In the genomic region with DNA sequence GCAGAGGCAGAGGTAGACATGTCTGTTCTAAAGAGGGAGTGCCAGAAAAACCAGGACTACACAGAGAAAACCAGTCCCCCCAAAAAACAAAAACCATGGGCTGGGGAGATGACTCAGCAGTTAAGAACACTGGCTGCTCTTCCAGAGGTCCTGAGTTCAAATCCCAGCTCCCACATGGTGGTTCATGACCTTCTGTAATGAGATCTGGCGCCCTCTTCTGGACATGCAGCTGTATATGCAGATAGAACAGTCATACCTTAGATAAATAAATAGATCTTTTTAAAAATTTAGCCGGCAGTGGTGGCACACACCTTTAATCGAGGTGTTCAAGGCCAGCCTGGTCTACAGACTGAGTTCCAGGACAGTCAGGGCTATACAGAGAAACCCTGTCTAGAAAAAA, we compare ENCODE assay signal across 8 mouse cellular contexts. TPM values are rescaled to one million over a fixed set of nuclear protein-coding genes. Genes with fewer than 3 reads are reported as not detected.
A peak's percentile ranks its signal among the peaks of the same experiment; 100 is the strongest.
DNase-seq lines count a peak whose midpoint lies in the region; ATAC-seq lines count a peak whose summit lies in the region.

No protein-coding gene starts in this region.

- H3K27me3 ChIP-seq in kidney, embryonic 16.5 days (ENCODE audit: insufficient read depth, low read length), result no peaks in the 10 kb centered on the region

- no peaks in the 10 kb centered on the region for H3K4me1 ChIP-seq in kidney, embryonic 16.5 days (ENCODE audit: insufficient read depth, low read length)

- WGBS in kidney, embryonic 16.5 days, result 80% methylated on average over 3 of the region's 3 CpGs

- ATAC-seq in kidney, embryonic 16.5 days (ENCODE audit: low FRiP score, low TSS enrichment), result no peak

- peak; percentile 24 for DNase-seq in adrenal gland, postnatal 10 days
- DNase-seq in adrenal gland, postnatal 4 days (ENCODE audit: low spot score in 2 of 2), result no peak
- DNase-seq in kidney, postnatal 4 days, result peak; percentile 23 to 38
- peak; percentile 44 for DNase-seq in T-cell, adult 2 months (ENCODE audit: low spot score)
- DNase-seq in spleen, postnatal 4 days (ENCODE audit: low spot score in 2 of 2), result peak; percentile 49 to 83
- no peak for DNase-seq in gastrocnemius, postnatal 25 days
- DNase-seq in kidney, adult 8-10 months, result no peak

- H3K4me3 ChIP-seq in kidney, embryonic 16.5 days (ENCODE audit: low read length), result no peak overlapping the region

- no peak overlapping the region for H3K27ac ChIP-seq in kidney, embryonic 16.5 days (ENCODE audit: low read length)

- H3K4me2 ChIP-seq in kidney, embryonic 16.5 days (replicated peaks; ENCODE audit: low read depth, low read length), result no peak overlapping the region

- no peaks in the 10 kb centered on the region for H3K9me3 ChIP-seq in kidney, embryonic 16.5 days (ENCODE audit: low read length)

- H3K9ac ChIP-seq in kidney, embryonic 16.5 days (replicated peaks; ENCODE audit: low read length), result no peak overlapping the region

- no peaks in the 10 kb centered on the region for H3K36me3 ChIP-seq in kidney, embryonic 16.5 days (ENCODE audit: insufficient read depth, low read length)

RNA-seq across cellular contexts. Expression of gene Bptf, which starts 6.7 kb away (rescaled TPM):
- 10 to 100 TPM; 33.6 to 42.5 TPM for total RNA-seq in adrenal gland, postnatal 10 days (2021)
- total RNA-seq in adrenal gland, postnatal 4 days (2021), result 10 to 100 TPM; 51.6 to 55.4 TPM
- polyA plus RNA-seq in kidney, embryonic 16.5 days (2015; fragmentation: Nextera tagmentation; extraction: Ambion mirVana), result 27.7 and 35.2 TPM in 2 replicates
- 10 to 100 TPM; 18.1 to 20.0 TPM for total RNA-seq in gastrocnemius, postnatal 25 days (2021)

RNA-seq across cellular contexts. Expression of gene Nol11, which starts 50.5 kb away (rescaled TPM):
- 10 to 100 TPM; 21.1 to 21.8 TPM for total RNA-seq in adrenal gland, postnatal 10 days (2021)
- total RNA-seq in adrenal gland, postnatal 4 days (2021), result 10 to 100 TPM; 27.0 to 27.3 TPM
- polyA plus RNA-seq in kidney, embryonic 16.5 days (2015; fragmentation: Nextera tagmentation; extraction: Ambion mirVana), result 61.3 and 63.0 TPM in 2 replicates
- total RNA-seq in gastrocnemius, postnatal 25 days (2021), result 1 to 10 TPM; 9.7 to 9.9 TPM

Comparison
In these comparisons a context has a peak if more than half of its experiments do, and no peak if none do; other contexts are left out.
1. DNase-seq: peak in adrenal gland, postnatal 10 days (single experiment), kidney, postnatal 4 days (2 of 2), T-cell, adult 2 months (single experiment) and spleen, postnatal 4 days (2 of 2); none in adrenal gland, postnatal 4 days (0 of 2), gastrocnemius, postnatal 25 days (single experiment) and kidney, adult 8-10 months (0 of 2).